Mouse (Mus musculus) megakaryocyte progenitor cell, adult 5-6 weeks (primary cell): ENCODE results near the gene Rap2c. TPM values are rescaled to one million over a fixed set of nuclear protein-coding genes. Genes with fewer than 3 reads are reported as not detected.

Experiments used
- ATAC-seq: replicated peaks from 2 replicates; pipeline ENCODE4 v1.8.0; 2016; ENCODE audit warnings: mild to moderate bottlenecking, moderate TSS enrichment, inconsistent platforms; ENCODE audit not compliant: poor library complexity
- total RNA-seq, 2 experiments: library from RNA; stranded (forward) in 1 of 2; stranded (reverse) in 1 of 2; fragments of 157-497, 149-512 nt in 1 of 2; fragments of 200-1000 nt in 1 of 2; gene quantifications; 2 replicates each; pipeline versions ENCODE4 v1.2.3 to v1.2.4; 2015 to 2017

Rap2c gene
- total RNA-seq, 2 experiments from 2014 or later, result 22.3 to 30.1 TPM

- peak; percentile 71 for ATAC-seq
These were observed 45.7 kb downstream of the Rap2c start for GRCm38 (mm10) chrX:50972145-50972544.

DNA sequence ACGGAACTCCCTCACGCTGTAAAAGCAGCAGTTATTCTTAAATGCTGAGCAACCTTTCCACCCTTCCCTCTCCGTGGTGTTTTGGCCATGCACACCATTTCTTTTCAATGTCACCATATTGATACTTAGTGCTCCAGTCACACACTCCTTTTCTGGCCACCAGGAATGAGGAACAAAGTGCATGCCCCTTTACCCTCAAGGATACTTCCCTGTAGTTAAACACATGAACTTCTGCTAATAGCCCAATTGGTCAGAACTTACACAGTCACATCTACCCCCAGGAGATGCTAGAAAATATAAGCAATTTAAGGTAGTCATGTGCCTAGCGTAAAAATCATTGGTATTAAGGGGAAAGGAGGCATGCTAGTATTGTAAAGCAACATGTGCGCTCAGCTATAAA, 47.9 kb downstream of the Rap2c start:
- ATAC-seq, result peak; percentile 54

GRCm38 (mm10) chrX:50968157-50968932, 49.5 kb downstream of the Rap2c start:
- no peak for ATAC-seq

DNA sequence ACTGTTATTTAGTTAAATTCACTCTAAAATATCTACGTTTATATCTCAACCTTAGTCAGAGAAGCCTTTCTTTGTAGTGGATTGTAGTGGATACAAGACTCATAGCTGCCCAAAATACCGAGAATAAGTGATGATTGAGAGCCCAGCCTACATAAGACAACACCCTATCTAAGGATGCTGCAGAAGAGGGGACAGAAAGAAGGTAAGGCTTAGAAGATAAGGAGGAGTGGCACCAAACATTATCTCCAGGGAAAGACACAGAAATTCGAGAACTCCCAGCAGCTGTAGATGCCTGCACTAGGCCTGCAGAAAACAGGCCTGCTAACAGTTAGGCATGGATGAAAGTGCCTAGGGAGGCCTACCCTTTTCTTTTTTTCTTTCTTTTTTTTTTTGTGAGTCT, 52.7 kb downstream of the Rap2c start:
- 0 out of 2 replicates have a peak, but pooled peaks have one; percentile 29 for ATAC-seq

GRCm38 (mm10) chrX:50962955-50963354, 54.9 kb downstream of the Rap2c start:
- ATAC-seq, result no peak

Other genes with a start within 250 kb of the Rap2c start
- 251 and 266 TPM in 2 replicates for gene Stk26, start 177.0 kb downstream of the Rap2c start, total RNA-seq (2015)
- 190 and 197 TPM in 2 replicates for gene Stk26, start 177.0 kb downstream of the Rap2c start, total RNA-seq (2017)
- not detected in 2 replicates for gene Frmd7, start 75.3 kb downstream of the Rap2c start, total RNA-seq (2015)
- gene Frmd7, start 75.3 kb downstream of the Rap2c start, total RNA-seq (2017), result not detected in 2 replicates
- gene Mbnl3, start 188.5 kb upstream of the Rap2c start, total RNA-seq (2015), result 70.7 and 72.4 TPM in 2 replicates
- gene Mbnl3, start 188.5 kb upstream of the Rap2c start, total RNA-seq (2017), result 39.7 and 49.0 TPM in 2 replicates